Mouse (Mus musculus) embryonic facial prominence, embryonic 15.5 days (tissue): ENCODE measurements around the gene Olfr643. TPM values are rescaled to one million over a fixed set of nuclear protein-coding genes. Genes with fewer than 3 reads are reported as not detected.
"Not testable (repeated sequence)": the region's sequence is repeated elsewhere in the genome, so short reads cannot be mapped to it uniquely, and the experiment has no call there.

Experiments
- ATAC-seq: fragments of 200-750 bp; cut with Nextera tagmentation; 2 replicates; pipeline ENCODE4 v1.8.0; 2017; ENCODE audit warnings: low read depth, moderate TSS enrichment; ENCODE audit not compliant: insufficient number of reproducible peaks, low FRiP score, low TSS enrichment
- H3K27ac ChIP-seq: fragments of 300-500 bp; sonication (generic); replicated peaks from 2 replicates; pipeline ENCODE4 v1.5.1; 2015; ENCODE audit warnings: mild to moderate bottlenecking, inconsistent platforms
- H3K27me3 ChIP-seq: fragments of 300-500 bp; sonication (generic); 2 replicates; pipeline ENCODE4 v1.6.1; 2015; ENCODE audit warnings: inconsistent platforms
- H3K36me3 ChIP-seq: fragments of 300-500 bp; sonication (generic); 2 replicates; pipeline ENCODE4 v1.6.1; 2015; ENCODE audit warnings: mild to moderate bottlenecking, inconsistent platforms
- H3K4me1 ChIP-seq: fragments of 300-500 bp; sonication (generic); 2 replicates; pipeline ENCODE4 v1.6.1; 2015; ENCODE audit warnings: inconsistent platforms
- H3K4me2 ChIP-seq: fragments of 300-500 bp; sonication (generic); replicated peaks from 2 replicates; pipeline ENCODE4 v1.6.1; 2015; ENCODE audit warnings: mild to moderate bottlenecking, inconsistent platforms
- H3K4me3 ChIP-seq: fragments of 300-500 bp; sonication (generic); replicated peaks from 2 replicates; pipeline ENCODE4 v1.5.1; 2015; ENCODE audit warnings: mild to moderate bottlenecking, inconsistent platforms
- H3K9ac ChIP-seq: fragments of 300-500 bp; sonication (generic); 2 replicates; pipeline ENCODE4 v1.6.1; 2015; ENCODE audit warnings: inconsistent platforms
- H3K9me3 ChIP-seq: fragments of 300-500 bp; sonication (generic); replicated peaks from 2 replicates; pipeline ENCODE4 v1.6.1; 2016; ENCODE audit warnings: inconsistent platforms
- WGBS: fragments of 180-500 bp; shearing (Covaris S2); methylation state at CpG from one replicate; pipeline ENCODE4 v1.1.7; 2015; 5-methylcytosine and 5-hydroxymethylcytosine counted together
- polyA plus RNA-seq: library from polyadenylated mRNA; unstranded; fragments of >200 nt; fragmentation: Nextera tagmentation; extraction: Ambion mirVana; gene quantifications from 2 replicates; pipeline ENCODE4 v1.2.1, GENCODE M21; 2015

Olfr643 gene
- polyA plus RNA-seq, 1 experiment from 2014 or later = not detected

DNA sequence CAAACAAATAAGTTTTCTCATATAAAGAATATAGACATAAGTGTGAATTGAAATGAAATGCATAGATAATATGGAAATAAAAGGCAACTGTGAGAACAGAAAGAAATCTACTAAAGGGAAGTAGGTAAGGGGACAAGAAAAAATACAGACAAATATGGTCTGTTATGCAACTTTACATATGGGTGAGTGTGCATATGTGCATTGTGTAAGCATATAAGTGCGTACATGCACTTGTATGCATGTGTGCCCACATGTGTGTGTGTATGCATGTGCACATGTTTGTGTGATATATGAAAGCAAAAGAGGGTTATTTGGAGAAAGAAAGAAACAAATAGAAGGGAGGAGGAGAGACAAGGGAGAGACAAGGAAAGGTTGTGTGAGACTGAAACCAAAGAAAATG lies 118.3 kb downstream of the Olfr643 start:
- Histone ChIP-seq H3K4me3 (no peak overlapping the region), H3K4me2 (no peak overlapping the region), H3K9ac (no peak overlapping the region), H3K27ac (no peak overlapping the region), H3K27me3 (no peaks in the 10 kb centered on the region), H3K4me1 (no peaks in the 10 kb centered on the region), H3K36me3 (no peaks in the 10 kb centered on the region), H3K9me3 (no peaks in the 10 kb centered on the region)
- ATAC-seq = no peak
- 86% methylated on average over 1 of the region's 1 CpGs for WGBS

DNA sequence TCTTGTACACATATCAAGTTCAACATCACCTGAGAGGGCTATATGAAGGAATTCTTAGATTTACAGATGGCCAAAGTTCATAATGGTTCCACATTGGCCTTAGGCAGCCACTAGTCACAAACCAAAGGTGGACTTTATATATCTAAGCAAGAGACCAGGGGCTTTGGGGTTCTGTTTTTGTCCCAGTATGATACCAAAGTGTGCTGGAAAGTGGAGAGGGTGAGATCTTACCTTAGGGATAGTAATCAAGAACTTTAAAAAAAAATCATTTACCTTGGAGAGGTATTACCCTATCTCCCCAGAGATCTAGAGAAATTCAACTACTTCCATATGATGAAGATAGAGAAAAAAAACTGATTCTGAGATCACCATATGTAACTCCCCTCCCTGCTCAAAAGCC lies 120.0 kb downstream of the Olfr643 start, which contains the start of gene Olfr639:
Gene Olfr639, minus strand, starts transcription at position 101 of the 400 bp plus-strand sequence.
- no peak for ATAC-seq
- Histone ChIP-seq H3K4me1 (no peaks in the 10 kb centered on the region), H3K9me3 (no peaks in the 10 kb centered on the region), H3K4me3 (no peak within 1 kb of the TSS), H3K36me3 (no peaks in the 10 kb centered on the region), H3K4me2 (no peak within 1 kb of the TSS), H3K9ac (no peak within 1 kb of the TSS), H3K27ac (no peak within 1 kb of the TSS), H3K27me3 (no peaks in the 10 kb centered on the region)

DNA sequence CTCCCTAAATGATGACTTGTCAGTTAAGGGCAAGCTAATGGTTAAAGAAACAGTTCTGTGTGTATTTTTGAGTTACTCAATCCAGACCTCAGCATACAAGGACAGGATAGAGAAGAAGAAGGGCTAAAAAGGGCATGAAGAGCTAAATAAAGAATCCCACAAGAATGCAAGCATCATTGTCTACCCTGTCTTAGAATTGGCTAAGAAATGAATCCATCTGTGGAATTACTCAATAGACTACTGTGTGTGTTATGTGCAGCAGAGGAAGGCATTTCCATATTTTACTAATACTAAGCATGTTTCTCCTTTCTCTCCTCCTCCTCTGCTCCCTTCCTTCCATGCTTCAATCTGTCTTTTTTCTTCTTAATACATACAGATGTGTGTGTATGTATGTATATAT lies 138.1 kb downstream of the Olfr643 start:
- H3K9ac ChIP-seq = no peak overlapping the region
- no peak overlapping the region for H3K4me2 ChIP-seq
- H3K27ac ChIP-seq = no peak overlapping the region
- H3K4me1 ChIP-seq = no peaks in the 10 kb centered on the region
- no peaks in the 10 kb centered on the region for H3K9me3 ChIP-seq
- H3K4me3 ChIP-seq = no peak overlapping the region
- ATAC-seq = no peak
- no peaks in the 10 kb centered on the region for H3K27me3 ChIP-seq
- no peaks in the 10 kb centered on the region for H3K36me3 ChIP-seq

DNA sequence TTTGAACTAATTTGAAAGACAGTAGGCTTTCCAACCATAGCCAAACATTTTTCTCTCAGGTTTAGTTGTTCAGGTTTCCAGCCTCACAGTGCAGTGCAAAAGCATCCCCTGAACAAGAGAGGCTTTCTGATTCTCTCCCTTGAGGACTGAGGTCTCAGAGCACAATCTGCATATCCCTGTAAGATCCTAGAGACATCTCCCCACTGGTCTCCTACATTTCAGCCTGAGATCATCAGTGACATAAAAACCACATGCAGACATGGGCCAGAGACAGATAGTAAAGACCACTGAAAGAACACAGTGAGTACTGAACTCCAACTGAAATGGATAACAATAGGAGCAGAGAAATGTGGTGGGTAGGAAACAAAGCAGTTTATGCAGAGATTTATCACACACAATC lies 138.8 kb downstream of the Olfr643 start, which contains the start of gene Olfr638:
Gene Olfr638, plus strand, starts transcription at position 301 of the 400 bp plus-strand sequence.
- no peak within 1 kb of the TSS for H3K4me3 ChIP-seq
- ATAC-seq = no peak
- H3K27ac ChIP-seq = no peak within 1 kb of the TSS
- H3K9me3 ChIP-seq = no peaks in the 10 kb centered on the region
- H3K36me3 ChIP-seq = no peaks in the 10 kb centered on the region
- no peak within 1 kb of the TSS for H3K9ac ChIP-seq
- no peaks in the 10 kb centered on the region for H3K27me3 ChIP-seq
- H3K4me1 ChIP-seq = no peaks in the 10 kb centered on the region
- H3K4me2 ChIP-seq = no peak within 1 kb of the TSS

DNA sequence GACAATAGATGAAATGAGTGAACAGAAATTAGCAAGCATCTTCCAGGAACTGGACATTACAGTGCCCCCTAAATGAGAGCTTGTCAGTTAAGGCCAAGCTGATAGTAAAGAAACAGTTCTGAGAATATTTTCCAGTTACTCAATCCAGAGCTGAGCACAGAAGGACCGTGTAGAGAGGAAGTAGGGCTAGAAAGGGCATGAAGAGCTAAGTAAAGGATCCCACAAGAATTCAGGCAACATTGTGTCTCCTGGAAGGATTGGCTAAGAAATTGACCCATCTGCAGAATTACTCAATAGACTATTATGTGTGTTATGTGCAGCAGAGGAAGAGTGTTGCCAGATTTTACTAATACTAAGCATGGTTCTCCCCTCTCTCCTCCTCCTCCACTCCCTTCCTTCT lies 165.4 kb downstream of the Olfr643 start:
- no peak overlapping the region for H3K27ac ChIP-seq
- H3K36me3 ChIP-seq = no peaks in the 10 kb centered on the region
- H3K9me3 ChIP-seq = no peaks in the 10 kb centered on the region
- 53% methylated on average over 1 of the region's 1 CpGs for WGBS
- no peak overlapping the region for H3K4me3 ChIP-seq
- no peak overlapping the region for H3K9ac ChIP-seq
- no peak overlapping the region for H3K4me2 ChIP-seq
- ATAC-seq = no peak
- no peaks in the 10 kb centered on the region for H3K4me1 ChIP-seq
- no peaks in the 10 kb centered on the region for H3K27me3 ChIP-seq

DNA sequence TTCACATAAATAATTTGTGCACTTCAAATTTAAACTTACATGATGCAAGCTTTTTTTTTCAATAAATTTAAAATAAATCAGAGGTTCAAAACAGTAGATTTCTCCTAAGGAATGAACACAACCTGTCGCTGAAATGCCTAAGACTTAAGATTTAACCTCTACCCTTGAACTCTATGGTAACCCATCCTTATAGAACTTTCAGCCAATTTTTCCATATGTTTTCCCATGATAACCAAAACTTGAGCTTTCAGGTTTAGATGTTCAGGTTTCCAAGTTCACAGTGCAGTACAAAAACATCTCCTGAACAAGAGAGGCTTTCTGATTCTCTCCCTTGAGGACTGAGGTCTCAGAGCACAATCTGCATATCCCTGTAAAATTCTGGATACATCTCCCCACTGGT lies 166.4 kb downstream of the Olfr643 start, which contains the start of gene Olfr635:
Gene Olfr635, plus strand, starts transcription at position 301 of the 400 bp plus-strand sequence.
- Histone ChIP-seq H3K36me3 (no peaks in the 10 kb centered on the region), H3K4me2 (no peak within 1 kb of the TSS), H3K9ac (no peak within 1 kb of the TSS), H3K9me3 (no peaks in the 10 kb centered on the region), H3K4me1 (no peaks in the 10 kb centered on the region), H3K27me3 (no peaks in the 10 kb centered on the region), H3K27ac (no peak within 1 kb of the TSS), H3K4me3 (no peak within 1 kb of the TSS)
- ATAC-seq = no peak
- WGBS = 84% methylated on average over 1 of the region's 1 CpGs

DNA sequence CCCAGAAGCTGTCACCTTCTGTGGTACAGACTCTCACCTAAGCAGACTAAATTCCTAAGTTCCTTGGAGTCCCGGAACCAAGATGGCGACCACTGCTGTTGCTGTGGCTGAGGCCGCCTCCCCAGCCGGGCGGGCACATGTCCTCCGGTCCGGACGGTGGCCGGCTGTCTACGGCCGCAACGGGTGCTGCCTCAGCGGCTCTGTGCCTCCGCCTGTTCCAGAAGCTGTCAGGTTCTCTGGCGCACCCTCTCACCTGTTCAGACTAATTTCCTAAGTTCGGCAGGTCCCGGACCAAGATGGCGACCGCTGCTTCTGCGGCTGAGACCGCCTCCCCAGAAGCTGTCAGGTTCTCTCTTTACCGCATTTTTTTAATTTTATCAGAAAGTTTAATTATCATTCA lies 170.3 kb downstream of the Olfr643 start:
- H3K27me3 ChIP-seq, H3K4me1 ChIP-seq, H3K36me3 ChIP-seq, H3K4me2 ChIP-seq, H3K9me3 ChIP-seq, H3K27ac ChIP-seq, H3K4me3 ChIP-seq, H3K9ac ChIP-seq, ATAC-seq: not testable (repeated sequence)
- 92% methylated on average over 22 of the region's 22 CpGs for WGBS

Other genes starting within 250 kb of the Olfr643 start
- 0.04 and 0.11 TPM in 2 replicates for gene Olfr64, start 242.9 kb downstream of the Olfr643 start, polyA plus RNA-seq
- gene Olfr65, start 233.9 kb downstream of the Olfr643 start, polyA plus RNA-seq = 0.34 and 0.51 TPM in 2 replicates
- gene Olfr631, start 208.6 kb downstream of the Olfr643 start, polyA plus RNA-seq = not detected in 2 replicates
- not detected in 2 replicates for gene Olfr632, start 203.1 kb downstream of the Olfr643 start, polyA plus RNA-seq
- gene Olfr633, start 193.0 kb downstream of the Olfr643 start, polyA plus RNA-seq = not detected in 2 replicates
- 0.07 TPM in 2 replicates for gene Olfr635, start 166.3 kb downstream of the Olfr643 start, polyA plus RNA-seq
- gene Olfr638, start 138.7 kb downstream of the Olfr643 start, polyA plus RNA-seq = not detected in 2 replicates
- 0.05 TPM in 2 replicates for gene Olfr639, start 120.1 kb downstream of the Olfr643 start, polyA plus RNA-seq
- 0.45 and 0.84 TPM in 2 replicates for gene Olfr640, start 111.8 kb downstream of the Olfr643 start, polyA plus RNA-seq
- gene Olfr641, start 102.0 kb downstream of the Olfr643 start, polyA plus RNA-seq = 0.12 and 0.23 TPM in 2 replicates
- 0.08 TPM in 1 of 2 replicates, not detected in the other for gene Olfr642, start 84.7 kb downstream of the Olfr643 start, polyA plus RNA-seq
- gene 4930516K23Rik, start 76.0 kb downstream of the Olfr643 start, polyA plus RNA-seq = 0.03 and 0.12 TPM in 2 replicates
- gene Olfr644, start 65.5 kb downstream of the Olfr643 start, polyA plus RNA-seq = 0.13 and 0.32 TPM in 2 replicates
- 0.04 and 0.24 TPM in 2 replicates for gene Olfr645, start 51.9 kb downstream of the Olfr643 start, polyA plus RNA-seq
- gene Olfr646, start 32.5 kb downstream of the Olfr643 start, polyA plus RNA-seq = 0.22 TPM in 1 of 2 replicates, not detected in the other
- not detected in 2 replicates for gene Ubqln5, start 7.6 kb downstream of the Olfr643 start, polyA plus RNA-seq
- gene Ubqln3, start 5.9 kb upstream of the Olfr643 start, polyA plus RNA-seq = 0.22 and 0.37 TPM in 2 replicates
- gene Ubqlnl, start 13.2 kb upstream of the Olfr643 start, polyA plus RNA-seq = 0.12 and 0.49 TPM in 2 replicates
- gene Olfm5, start 27.4 kb upstream of the Olfr643 start, polyA plus RNA-seq = 20.1 and 24.2 TPM in 2 replicates
- gene Olfr648, start 46.0 kb upstream of the Olfr643 start, polyA plus RNA-seq = 0.25 and 0.27 TPM in 2 replicates
- not detected in 2 replicates for gene Olfr649, start 58.6 kb upstream of the Olfr643 start, polyA plus RNA-seq
- gene Trim6, start 81.4 kb upstream of the Olfr643 start, polyA plus RNA-seq = 0.54 and 0.59 TPM in 2 replicates
- gene Trim34a, start 107.1 kb upstream of the Olfr643 start, polyA plus RNA-seq = 1.8 and 2.0 TPM in 2 replicates
- 0.40 and 0.41 TPM in 2 replicates for gene Trim5, start 150.7 kb upstream of the Olfr643 start, polyA plus RNA-seq
- gene Trim12a, start 178.1 kb upstream of the Olfr643 start, polyA plus RNA-seq = 7.3 and 8.0 TPM in 2 replicates
- 0.16 TPM in 1 of 2 replicates, not detected in the other for gene Trim34b, start 192.1 kb upstream of the Olfr643 start, polyA plus RNA-seq
- gene Trim12c, start 216.0 kb upstream of the Olfr643 start, polyA plus RNA-seq = 2.4 and 2.6 TPM in 2 replicates
- gene Trim30b, start 232.5 kb upstream of the Olfr643 start, polyA plus RNA-seq = 0.13 and 0.16 TPM in 2 replicates